Mouse (Mus musculus) mesoderm, embryonic 11.5 days (tissue): Measurements from ENCODE around the gene Gbx2.
A peak's percentile ranks its signal among the peaks of the same experiment; 100 is the strongest.

Experiments
- DNase-seq: peaks from one replicate; pipeline ENCODE4 v3.0.0-alpha.2; 2012; ENCODE audit warnings: low read depth, low spot score

The Gbx2 gene

GRCm38 (mm10) chr1:89912392-89912791 lies 18.6 kb downstream of the Gbx2 start:
- no peak for DNase-seq

DNA sequence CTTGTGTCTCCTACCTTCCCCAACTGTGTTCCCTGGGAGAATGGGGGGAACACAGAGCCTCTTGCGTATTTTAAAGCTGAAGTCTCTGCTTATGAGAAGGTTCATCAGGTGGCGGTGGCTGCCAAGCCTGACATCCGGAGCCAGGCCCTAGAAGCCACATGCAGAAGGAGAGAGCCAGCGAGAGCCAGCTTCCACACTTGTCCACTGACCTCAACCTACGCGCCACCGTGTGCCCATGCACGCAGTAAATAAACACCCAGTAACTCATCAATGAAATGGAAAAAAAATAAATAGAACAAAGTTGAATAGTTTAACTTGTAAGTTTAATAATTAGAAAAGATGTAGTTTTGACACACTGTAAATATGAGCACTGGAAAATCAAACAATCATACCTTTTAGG lies 21.2 kb downstream of the Gbx2 start:
- DNase-seq, result no peak

DNA sequence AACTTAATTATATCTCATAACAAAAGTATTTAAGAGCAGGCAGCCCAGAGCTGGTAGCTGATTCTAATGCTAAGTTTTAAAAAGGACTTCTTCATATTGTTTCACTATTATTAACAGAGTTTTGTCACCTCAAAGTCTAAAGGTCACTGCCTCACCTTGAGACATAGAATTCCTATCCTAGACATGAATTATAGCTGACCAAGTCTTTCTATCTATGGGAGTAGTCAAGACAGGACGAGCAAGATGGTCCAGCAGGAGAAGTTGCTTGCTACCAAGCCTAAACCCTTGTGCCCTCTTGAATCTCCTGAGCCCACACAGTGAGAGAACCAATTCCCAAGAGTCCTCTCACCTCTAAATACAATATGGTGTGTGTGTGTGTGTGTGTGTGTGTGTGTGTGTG lies 28.3 kb downstream of the Gbx2 start:
- no peak for DNase-seq

- no peak for DNase-seq
These were observed 28.7 kb downstream of the Gbx2 start for GRCm38 (mm10) chr1:89902236-89902635.

DNA sequence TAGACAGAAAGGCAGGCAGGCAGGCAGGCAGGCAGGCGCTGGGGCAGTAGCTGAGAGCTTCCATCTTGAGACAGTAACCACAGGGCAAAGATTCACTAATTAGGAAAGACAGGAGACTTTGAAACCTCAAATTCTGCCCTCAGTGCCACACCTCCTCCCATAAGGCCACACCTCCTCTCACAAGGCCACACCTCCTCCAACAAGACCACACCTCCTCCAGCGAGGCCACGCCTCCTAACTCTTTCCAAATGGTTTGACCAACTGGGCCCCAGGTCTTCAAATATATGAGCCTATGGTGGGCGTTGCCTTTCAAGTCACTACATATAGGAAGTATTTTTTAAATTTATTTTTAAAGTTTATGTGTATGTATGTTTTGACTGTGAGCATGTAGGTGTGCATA lies 29.6 kb downstream of the Gbx2 start:
- no peak for DNase-seq

DNA sequence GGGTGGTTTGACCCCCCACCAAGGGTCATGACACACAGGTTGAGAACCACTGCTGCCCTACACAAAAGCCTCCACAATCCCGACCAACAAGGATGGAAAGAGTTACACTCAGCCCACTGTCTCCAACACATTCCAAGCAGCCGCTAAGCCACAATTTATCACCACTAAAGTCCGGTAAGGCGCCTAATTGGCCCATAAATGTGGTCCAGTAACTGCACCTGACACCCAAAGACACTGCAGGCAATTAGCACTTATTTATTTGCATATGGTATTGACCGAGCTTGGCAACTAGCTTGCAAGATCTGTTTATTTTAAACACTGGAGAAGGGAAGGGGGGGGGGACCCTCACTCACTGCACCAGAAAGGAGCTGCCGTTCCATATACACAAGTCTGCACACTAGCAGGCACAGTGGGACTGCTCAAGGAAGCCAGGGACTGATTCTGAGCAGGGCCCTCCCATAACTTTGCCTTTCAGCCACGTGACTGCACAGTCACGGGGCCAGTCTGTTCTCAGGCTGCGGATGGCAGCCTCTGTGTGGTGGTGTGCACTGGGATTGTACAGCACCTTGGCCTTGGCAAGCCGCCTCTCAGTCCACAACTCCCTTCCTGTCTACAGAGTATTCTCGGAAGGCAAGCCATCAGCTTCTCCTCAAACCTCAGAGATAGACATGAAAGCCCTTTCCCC lies 31.1 kb downstream of the Gbx2 start:
- no peak for DNase-seq

DNA sequence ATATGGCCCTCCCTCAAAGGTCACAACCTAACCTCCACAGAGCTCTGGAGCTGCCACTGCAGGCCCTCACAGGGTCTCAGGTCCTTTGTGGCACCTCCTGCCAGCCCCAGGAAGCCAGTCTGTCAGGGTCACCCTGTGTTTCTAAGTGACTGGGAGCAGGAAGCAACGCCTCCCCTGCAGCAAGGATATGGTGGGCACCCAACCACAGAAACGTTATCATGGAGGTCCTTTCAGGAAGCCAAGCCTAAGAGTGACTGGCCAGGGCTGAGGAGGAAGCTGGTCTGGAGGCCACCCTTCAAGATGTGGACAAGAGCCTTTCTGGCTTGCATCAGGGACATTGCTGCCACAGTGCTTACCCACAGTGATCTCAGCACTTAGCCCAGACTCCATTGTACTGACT lies 31.9 kb downstream of the Gbx2 start:
- no peak for DNase-seq

- DNase-seq, result no peak
These were observed 35.2 kb downstream of the Gbx2 start for GRCm38 (mm10) chr1:89895801-89896200.

DNA sequence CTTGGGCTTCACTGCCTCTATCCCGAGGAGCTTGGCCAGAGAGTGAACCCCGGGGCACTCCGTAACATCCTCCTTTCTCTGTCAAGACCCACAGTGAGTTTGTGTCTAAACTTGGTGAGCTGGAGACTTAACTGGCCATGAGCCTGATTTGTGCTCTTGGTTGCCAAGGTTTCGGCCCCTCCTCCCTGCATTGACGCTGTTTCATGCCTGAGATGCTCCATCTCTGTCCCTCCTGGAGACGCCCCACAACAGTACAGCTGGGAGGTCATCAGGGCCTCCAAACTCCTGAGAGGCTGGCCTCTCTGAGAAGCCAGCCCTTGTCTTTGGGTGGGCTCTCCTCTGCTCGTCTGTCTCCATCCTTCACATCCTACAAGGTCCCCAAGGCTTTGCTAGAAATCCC lies 38.7 kb downstream of the Gbx2 start:
- DNase-seq, result peak; percentile 65

GRCm38 (mm10) chr1:89891400-89891799 lies 39.6 kb downstream of the Gbx2 start:
- no peak for DNase-seq

- peak; percentile 67 for DNase-seq
These were observed 45.3 kb downstream of the Gbx2 start for GRCm38 (mm10) chr1:89885696-89886095.

DNA sequence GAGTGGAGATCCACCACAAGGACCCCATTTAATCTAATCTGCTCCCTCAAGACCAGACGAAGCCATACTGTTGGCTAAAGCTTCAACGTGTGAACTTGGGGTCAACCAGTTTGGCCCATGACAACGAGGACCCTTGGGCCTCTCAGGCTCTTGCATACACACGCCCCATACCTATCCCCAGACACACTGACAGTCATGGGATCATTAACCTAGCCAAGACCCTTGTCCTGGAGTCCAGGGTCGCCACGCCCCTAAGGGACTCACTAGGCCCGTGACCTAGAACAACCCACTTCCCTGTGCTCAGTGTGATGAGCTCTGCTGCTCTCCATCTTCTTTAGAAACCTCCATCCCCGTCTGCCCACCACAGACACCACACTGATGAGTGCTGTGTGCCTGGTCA lies 46.6 kb downstream of the Gbx2 start:
- no peak for DNase-seq

- no peak for DNase-seq
These were observed 50.1 kb downstream of the Gbx2 start for GRCm38 (mm10) chr1:89880834-89881233.

DNA sequence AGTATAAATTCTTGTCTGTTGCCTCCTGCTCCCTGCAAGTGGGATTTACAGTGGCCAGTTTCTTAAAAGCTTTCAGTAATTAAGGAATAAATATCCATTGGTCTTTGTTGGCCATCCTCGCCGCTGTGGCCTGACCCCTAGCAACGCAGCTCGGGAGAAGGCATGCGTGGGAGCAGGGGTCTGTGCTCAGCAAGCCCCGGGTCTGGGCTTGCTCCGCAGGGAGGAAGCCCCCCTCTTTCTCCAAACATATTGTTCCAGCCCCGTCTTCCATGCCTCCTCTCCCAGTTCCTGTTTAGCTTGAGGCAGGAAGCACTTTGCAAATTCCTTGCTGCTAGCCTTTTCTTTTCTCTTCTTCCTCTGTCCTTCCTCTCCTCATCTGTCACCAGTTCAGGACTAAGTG lies 50.8 kb downstream of the Gbx2 start:
- DNase-seq, result peak; percentile 50

DNA sequence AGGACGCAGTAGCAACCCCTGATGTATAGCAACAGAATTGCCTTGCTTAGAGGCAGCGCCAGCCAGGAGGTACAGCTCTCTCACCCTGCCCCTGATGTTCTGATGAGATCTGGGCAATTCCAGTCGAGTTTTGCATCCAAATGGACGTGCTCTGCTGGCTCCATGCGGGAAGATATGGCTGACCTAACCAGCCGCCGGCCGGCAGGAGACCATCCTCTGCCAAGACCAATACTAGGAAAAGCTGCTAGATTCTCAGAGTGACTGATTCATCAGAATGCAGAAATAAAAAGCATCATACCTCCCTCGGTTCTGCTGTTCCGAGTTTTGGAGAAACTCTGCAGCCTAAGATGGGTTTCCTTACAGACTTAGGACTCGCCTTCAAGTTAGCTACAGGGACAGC lies 52.5 kb downstream of the Gbx2 start:
- DNase-seq, result no peak
